Comparison of ENCODE assay signal across 11 mouse cellular contexts in genomic region chr10:13151353-13151752, GRCm38 (mm10). TPM values are rescaled to one million over a fixed set of nuclear protein-coding genes. Genes with fewer than 3 reads are reported as not detected.
DNase-seq lines count a peak whose midpoint lies in the region; ATAC-seq and TF ChIP-seq lines count a peak whose summit lies in the region.
"Had no signal": no experiment of that assay in that cellular context is flagged by ENCODE, and none has a peak within 500 bp of the region (broad histone marks: within the 10 kb centered on the region; RNA-seq: fewer than 3 reads in every experiment).

No protein-coding gene starts in this region.

- WGBS in hindbrain, postnatal 0 days = 51% methylated on average over 5 of the region's 5 CpGs
- WGBS in hindbrain, embryonic 14.5 days = 86% methylated on average over 5 of the region's 5 CpGs

- H3K4me3 ChIP-seq in hindbrain, postnatal 0 days (ENCODE audit: low read length) = no peak overlapping the region
- H3K4me3 ChIP-seq in hindbrain, embryonic 14.5 days (replicated peaks; ENCODE audit: low read length) = no peak overlapping the region

- H3K4me2 ChIP-seq in hindbrain, postnatal 0 days (ENCODE audit: low read depth, low read length) = no peak overlapping the region
- no peak overlapping the region for H3K4me2 ChIP-seq in hindbrain, embryonic 14.5 days (replicated peaks)

- no peak for TF ChIP-seq CTCF in hindbrain, postnatal 0 days (IDR thresholded peaks at IDR 0.05; ENCODE audit: low read depth)

- H3K9me3 ChIP-seq in hindbrain, postnatal 0 days (ENCODE audit: low read length) = no peaks in the 10 kb centered on the region
- no peaks in the 10 kb centered on the region for H3K9me3 ChIP-seq in hindbrain, embryonic 14.5 days (ENCODE audit: control insufficient read depth, low read length)

- peak; percentile 47; the same call in 1 of the 2 replicates for ATAC-seq in hindbrain, postnatal 0 days
- ATAC-seq in hindbrain, embryonic 14.5 days (ENCODE audit: low FRiP score) = no peak

- no peaks in the 10 kb centered on the region for H3K27me3 ChIP-seq in hindbrain, postnatal 0 days (ENCODE audit: insufficient read depth, low read length)
- H3K27me3 ChIP-seq in hindbrain, embryonic 14.5 days (ENCODE audit: control insufficient read depth, insufficient read depth, low read length) = no peaks in the 10 kb centered on the region

- no peaks in the 10 kb centered on the region for H3K36me3 ChIP-seq in hindbrain, postnatal 0 days (ENCODE audit: insufficient read depth, low read length)
- no peaks in the 10 kb centered on the region for H3K36me3 ChIP-seq in hindbrain, embryonic 14.5 days (replicated peaks; ENCODE audit: control insufficient read depth, insufficient read depth)

- no peak overlapping the region for H3K27ac ChIP-seq in hindbrain, postnatal 0 days
- H3K27ac ChIP-seq in hindbrain, embryonic 14.5 days = no peak overlapping the region
- H3K27ac ChIP-seq: liver, embryonic 14.5 days had no signal

- DNase-seq in cerebellum, adult 9-10 months = peak; percentile 4
- DNase-seq in cerebellum, adult 11 months = no peak
- peak; percentile 45 for DNase-seq in hindbrain, postnatal 0 days (ENCODE audit: low spot score)
- no peak for DNase-seq in hindbrain, embryonic 14.5 days (ENCODE audit: low spot score)
- DNase-seq in adipocyte (ENCODE audit: low spot score) = peak; percentile 38
- DNase-seq in layer of hippocampus, postnatal 10 days (ENCODE audit: low spot score in 2 of 2) = peak; percentile 17 to 35
- DNase-seq in urinary bladder, postnatal 14 days (ENCODE audit: low spot score) = no peak
- DNase-seq in spleen, postnatal 36 days (ENCODE audit: low spot score in 2 of 2) = no peak

- no peak overlapping the region for H3K9ac ChIP-seq in hindbrain, postnatal 0 days (replicated peaks; ENCODE audit: low read length)
- no peak overlapping the region for H3K9ac ChIP-seq in hindbrain, embryonic 14.5 days
- H3K9ac ChIP-seq: liver, embryonic 14.5 days had no signal

- H3K4me1 ChIP-seq in hindbrain, postnatal 0 days (ENCODE audit: insufficient read depth, low read length) = no peaks in the 10 kb centered on the region
- H3K4me1 ChIP-seq in hindbrain, embryonic 14.5 days (replicated peaks; ENCODE audit: control insufficient read depth, insufficient read depth, low read length) = no peaks in the 10 kb centered on the region

RNA-seq across cellular contexts. Expression of gene Zc2hc1b, which starts 26.5 kb away (rescaled TPM):
- not detected in 2 replicates for total RNA-seq in hindbrain, postnatal 0 days (2014; rRNA removed)
- polyA plus RNA-seq in hindbrain, postnatal 0 days (2015; fragmentation: Nextera tagmentation; extraction: Ambion mirVana) = not detected in 2 replicates
- not detected in 2 replicates for polyA plus RNA-seq in hindbrain, embryonic 14.5 days (2014; fragmentation: Nextera tagmentation; extraction: Ambion mirVana)
- not detected for total RNA-seq in layer of hippocampus, postnatal 10 days (2021)
- polyA plus RNA-seq: C2C12; liver, embryonic 14.5 days; neural tube, embryonic 11.5 days had no signal

RNA-seq across cellular contexts. Expression of gene Ltv1, which starts 41.6 kb away (rescaled TPM):
- 9.9 and 14.9 TPM in 2 replicates for total RNA-seq in hindbrain, postnatal 0 days (2014; rRNA removed)
- polyA plus RNA-seq in hindbrain, postnatal 0 days (2015; fragmentation: Nextera tagmentation; extraction: Ambion mirVana) = 25.6 and 28.2 TPM in 2 replicates
- polyA plus RNA-seq in hindbrain, embryonic 14.5 days (2014; fragmentation: Nextera tagmentation; extraction: Ambion mirVana) = 30.5 and 34.9 TPM in 2 replicates
- total RNA-seq in layer of hippocampus, postnatal 10 days (2021) = 10 to 100 TPM; 21.6 to 26.2 TPM

Comparison
In these comparisons a context has a peak if more than half of its experiments do, and no peak if none do; other contexts are left out.
1. DNase-seq: peak in cerebellum, adult 9-10 months (single experiment), hindbrain, postnatal 0 days (single experiment), adipocyte (single experiment) and layer of hippocampus, postnatal 10 days (2 of 2); none in cerebellum, adult 11 months (single experiment), hindbrain, embryonic 14.5 days (single experiment), urinary bladder, postnatal 14 days (single experiment) and spleen, postnatal 36 days (0 of 2).